Mouse (Mus musculus) midbrain, embryonic 11.5 days (tissue): Measurements from ENCODE around the gene Prmt3. TPM values are rescaled to one million over a fixed set of nuclear protein-coding genes. Genes with fewer than 3 reads are reported as not detected.
A peak's percentile ranks its signal among the peaks of the same experiment; 100 is the strongest.

Source experiments
- ATAC-seq: fragments of 200-750 bp; cut with Nextera tagmentation; 2 replicates; pipeline ENCODE4 v1.8.0; 2017; ENCODE audit warnings: moderate TSS enrichment, moderate library complexity; ENCODE audit not compliant: low FRiP score
- DNase-seq: peaks from one replicate; pipeline ENCODE4 v3.0.0; 2015; ENCODE audit warnings: low spot score; ENCODE audit errors: missing footprints
- H3K27ac ChIP-seq: fragments of 300-500 bp; sonication (generic); 2 replicates; pipeline ENCODE4 v1.5.1; 2014; ENCODE audit warnings: low read depth, low read length
- H3K27me3 ChIP-seq: fragments of 300-500 bp; sonication (generic); 2 replicates; pipeline ENCODE4 v1.6.1; 2014; ENCODE audit warnings: mild to moderate bottlenecking, low read length, moderate library complexity, mixed read lengths; ENCODE audit not compliant: control insufficient read depth, insufficient read depth
- H3K36me3 ChIP-seq: fragments of 300-500 bp; sonication (generic); 2 replicates; pipeline ENCODE4 v1.6.1; 2014; ENCODE audit warnings: mild to moderate bottlenecking, low read length, moderate library complexity, mixed read lengths; ENCODE audit not compliant: control insufficient read depth, insufficient read depth
- H3K4me1 ChIP-seq: fragments of 300-500 bp; sonication (generic); 2 replicates; pipeline ENCODE4 v1.6.1; 2014; ENCODE audit warnings: low read length; ENCODE audit not compliant: control insufficient read depth, insufficient read depth
- H3K4me2 ChIP-seq: fragments of 300-500 bp; sonication (generic); 2 replicates; pipeline ENCODE4 v1.6.1; 2014; ENCODE audit warnings: mild to moderate bottlenecking, moderate library complexity
- H3K4me3 ChIP-seq: fragments of 300-500 bp; sonication (generic); 2 replicates; pipeline ENCODE4 v1.5.1; 2014; ENCODE audit warnings: low read depth, low read length
- H3K9ac ChIP-seq: fragments of 300-500 bp; sonication (generic); 2 replicates; pipeline ENCODE4 v1.6.1; 2014; ENCODE audit warnings: low read length
- H3K9me3 ChIP-seq: fragments of 300-500 bp; sonication (generic); 2 replicates; pipeline ENCODE4 v1.6.1; 2016; ENCODE audit warnings: low read length; ENCODE audit not compliant: control insufficient read depth
- WGBS: fragments of 180-500 bp; shearing (Covaris S2); extraction: QIAGEN DNeasy Blood & Tissue Kit; methylation state at CpG from one replicate; pipeline ENCODE4 v1.1.7; 2014; 5-methylcytosine and 5-hydroxymethylcytosine counted together
- polyA plus RNA-seq: library from polyadenylated mRNA; unstranded; fragments of >200 nt; fragmentation: Nextera tagmentation; extraction: Ambion mirVana; gene quantifications from 2 replicates; pipeline ENCODE4 v1.2.1, GENCODE M21; 2014

The Prmt3 gene
- 82.0 and 93.2 TPM in 2 replicates for polyA plus RNA-seq

DNA sequence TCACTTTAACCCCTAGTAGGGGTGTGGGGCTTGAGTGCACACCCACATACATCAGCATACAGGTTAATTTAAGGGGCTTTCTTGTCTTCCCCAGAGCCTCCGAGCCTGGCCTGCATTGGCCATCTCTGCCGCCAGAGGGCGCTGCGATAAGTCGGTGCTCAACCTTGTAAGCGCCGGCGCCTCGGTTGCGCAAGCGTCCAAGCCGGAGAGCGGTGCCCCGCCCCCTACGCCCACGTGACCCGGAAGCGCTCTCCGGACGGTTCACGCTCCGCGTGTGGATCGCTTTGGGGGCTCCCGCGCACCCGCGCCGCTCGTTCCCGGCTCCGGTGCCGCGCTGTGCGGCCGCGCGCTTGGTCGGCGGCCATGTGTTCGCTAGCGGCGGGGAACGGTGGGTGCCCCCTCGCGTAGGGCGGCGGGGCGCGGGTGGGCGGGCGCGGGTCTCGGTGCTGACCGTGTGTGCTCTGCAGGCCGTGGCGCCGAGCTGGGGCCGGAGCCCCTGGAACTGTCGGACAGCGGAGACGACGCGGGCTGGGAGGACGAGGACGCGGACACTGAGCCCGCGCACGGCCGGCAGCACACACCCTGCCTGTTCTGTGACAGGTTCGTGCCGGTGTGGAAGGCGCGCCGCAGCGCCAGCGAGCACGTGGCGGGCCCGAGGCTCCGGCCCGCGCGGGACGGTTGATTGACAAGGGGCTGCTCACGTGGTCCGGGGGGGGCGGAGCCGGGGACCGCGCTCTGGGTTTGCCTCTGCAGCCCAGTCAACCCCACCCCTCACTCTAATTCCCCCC lies at the start of gene Prmt3:
Gene Prmt3 (plus strand): TSS at position 233 of the 788 bp plus-strand sequence.
- ATAC-seq: peak; percentile 97
- under 1% methylated on average over 80 of the region's 92 CpGs for WGBS

DNA sequence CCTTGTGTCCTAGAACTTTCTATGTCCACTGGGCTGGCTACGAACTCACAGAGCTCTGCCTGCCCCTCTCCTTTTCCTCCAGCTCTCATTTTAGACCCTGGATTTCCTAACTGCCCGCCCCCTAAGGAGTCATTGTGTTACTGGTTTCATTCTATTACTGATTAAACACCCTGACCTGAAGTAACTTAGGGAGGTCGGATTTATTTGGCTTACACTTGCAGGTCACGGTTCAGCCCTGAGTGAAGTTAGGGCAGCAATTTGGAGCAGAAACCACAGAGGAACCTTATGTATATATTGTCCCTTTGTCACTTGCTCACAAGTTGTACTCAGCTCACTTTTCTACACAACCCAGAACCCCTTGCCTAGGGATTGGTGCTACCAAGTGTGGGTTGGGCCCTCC lies 43.8 kb upstream of the Prmt3 start:
- WGBS: 75% methylated on average over 4 of the region's 4 CpGs
- Histone ChIP-seq H3K9me3 (no peaks in the 10 kb centered on the region), H3K4me2 (no peak overlapping the region), H3K4me3 (no peak overlapping the region), H3K9ac (no peak overlapping the region), H3K36me3 (no peaks in the 10 kb centered on the region), H3K27ac (no peak overlapping the region), H3K4me1 (no peaks in the 10 kb centered on the region; the same call in 1 of the 2 replicates), H3K27me3 (no peaks in the 10 kb centered on the region)
- no peak for DNase-seq
- no peak for ATAC-seq

More for the DNA sequence above, at the start of gene Prmt3:
- peak within 1 kb of the TSS; percentile 67 for H3K4me3 ChIP-seq
- H3K9me3 ChIP-seq: no peaks in the 10 kb centered on the region
- H3K27ac ChIP-seq: peak within 1 kb of the TSS; percentile 40; the same call in 1 of the 2 replicates
- H3K36me3 ChIP-seq: no peaks in the 10 kb centered on the region; the same call in 1 of the 2 replicates
- no peaks in the 10 kb centered on the region for H3K27me3 ChIP-seq
- peak; percentile 100 for DNase-seq
- H3K4me2 ChIP-seq: peak within 1 kb of the TSS; percentile 80
- peak within 1 kb of the TSS; percentile 80 for H3K9ac ChIP-seq
- H3K4me1 ChIP-seq: peaks cover 11% of the 10 kb centered on the region

DNA sequence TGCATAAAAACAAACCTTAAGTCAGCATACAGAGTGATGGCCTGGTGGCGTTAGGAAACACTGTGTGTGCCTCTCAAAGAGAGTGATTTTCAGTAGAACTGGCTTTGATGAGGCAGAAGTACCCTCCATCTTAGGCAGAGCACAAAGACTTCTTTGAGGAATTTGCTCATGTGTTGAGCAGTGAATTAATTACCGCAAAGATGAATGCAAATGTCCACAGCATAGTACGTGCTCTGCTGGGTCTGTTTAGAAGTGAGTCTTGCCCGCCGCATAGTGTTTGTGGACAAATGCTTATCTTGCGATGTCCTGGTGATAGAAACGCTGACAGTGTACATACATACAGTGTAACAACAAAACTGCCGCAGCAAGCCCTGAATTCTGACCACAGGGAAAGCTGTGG lies 38.7 kb upstream of the Prmt3 start:
- H3K4me2 ChIP-seq: no peak overlapping the region
- WGBS: 45% methylated on average over 8 of the region's 8 CpGs
- H3K9me3 ChIP-seq: no peaks in the 10 kb centered on the region
- H3K27me3 ChIP-seq: peaks cover 4% of the 10 kb centered on the region; the same call in 1 of the 2 replicates
- no peaks in the 10 kb centered on the region for H3K36me3 ChIP-seq
- no peak overlapping the region for H3K4me3 ChIP-seq
- no peak overlapping the region for H3K9ac ChIP-seq
- DNase-seq: no peak
- peak; percentile 81 for ATAC-seq
- peaks cover 19% of the 10 kb centered on the region for H3K4me1 ChIP-seq
- no peak overlapping the region for H3K27ac ChIP-seq

DNA sequence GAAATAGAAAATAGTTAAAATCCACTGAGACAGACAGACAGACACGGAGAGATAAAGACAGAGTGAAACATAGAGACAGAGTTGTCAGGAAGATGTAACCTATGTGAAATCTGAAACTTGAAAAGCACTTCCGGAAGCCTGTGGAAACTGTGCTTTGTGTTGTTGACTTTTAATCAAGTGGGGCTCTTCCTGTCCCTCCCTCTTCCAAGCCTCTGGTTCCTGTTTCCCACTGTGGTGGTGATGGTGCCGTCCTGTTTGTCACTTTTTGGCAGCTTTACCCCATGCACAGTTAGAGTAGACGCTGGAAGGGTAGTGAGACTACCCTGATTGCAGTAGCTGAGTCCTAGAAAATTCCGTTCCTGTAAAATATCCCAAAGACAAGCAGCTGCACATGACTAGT lies 36.7 kb upstream of the Prmt3 start:
- peaks cover 19% of the 10 kb centered on the region for H3K4me1 ChIP-seq
- WGBS: 41% methylated on average over 5 of the region's 5 CpGs
- no peak overlapping the region; the same call in 1 of the 2 replicates for H3K27ac ChIP-seq
- ATAC-seq: 0 out of 2 replicates have a peak, but pooled peaks have one; percentile 19
- H3K27me3 ChIP-seq: peaks cover 4% of the 10 kb centered on the region; the same call in 1 of the 2 replicates
- no peak overlapping the region for H3K4me3 ChIP-seq
- no peak for DNase-seq
- no peak overlapping the region for H3K4me2 ChIP-seq
- no peaks in the 10 kb centered on the region for H3K9me3 ChIP-seq
- no peaks in the 10 kb centered on the region for H3K36me3 ChIP-seq
- no peak overlapping the region for H3K9ac ChIP-seq

DNA sequence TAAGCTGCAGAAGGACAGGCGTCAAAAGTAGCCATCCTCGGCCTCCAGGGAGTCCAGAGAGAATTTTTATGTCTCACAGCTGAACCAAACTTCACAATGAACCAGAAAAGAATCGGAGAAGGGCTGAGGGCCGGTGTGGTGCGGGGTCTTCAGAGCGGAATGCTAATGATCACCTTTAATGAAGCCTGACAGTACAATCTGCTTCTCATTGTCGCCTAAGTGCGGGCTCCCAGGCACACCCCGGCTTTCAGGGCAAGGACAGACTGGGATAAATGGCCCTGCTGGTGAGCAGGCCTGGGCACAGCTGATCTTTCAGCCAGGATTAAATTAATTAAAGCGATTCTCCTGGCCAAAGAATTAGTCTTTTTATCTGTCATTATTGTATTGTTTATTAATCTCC lies 36.2 kb upstream of the Prmt3 start:
- Histone ChIP-seq H3K27me3 (peaks cover 4% of the 10 kb centered on the region; the same call in 1 of the 2 replicates), H3K36me3 (no peaks in the 10 kb centered on the region), H3K4me3 (no peak overlapping the region), H3K4me1 (peaks cover 19% of the 10 kb centered on the region), H3K27ac (no peak overlapping the region; the same call in 1 of the 2 replicates), H3K9ac (no peak overlapping the region), H3K9me3 (no peaks in the 10 kb centered on the region), H3K4me2 (no peak overlapping the region)
- ATAC-seq (peak; percentile 73), DNase-seq (peak; percentile 90)
- 7% methylated on average over 10 of the region's 10 CpGs for WGBS

DNA sequence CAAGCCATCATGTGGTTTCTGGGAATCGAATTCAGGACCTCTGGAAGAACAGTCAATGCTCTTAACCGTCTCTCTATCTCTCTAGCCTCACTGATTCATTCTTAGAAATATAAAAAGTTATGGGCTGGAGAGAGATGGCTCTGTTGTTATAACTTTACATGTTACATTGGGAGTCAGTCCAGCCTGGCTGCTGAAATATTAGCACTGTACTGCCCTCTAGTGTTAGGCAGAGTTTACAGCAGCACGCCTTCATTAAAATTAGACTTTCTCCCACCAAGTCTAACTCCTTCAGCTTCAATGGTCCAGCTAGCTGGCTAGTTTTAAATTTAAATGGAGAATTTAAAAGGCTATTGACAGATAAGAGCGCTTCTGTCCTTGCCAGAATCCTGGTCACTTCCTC lies 27.0 kb upstream of the Prmt3 start:
- H3K36me3 ChIP-seq: no peaks in the 10 kb centered on the region
- peak; percentile 89 for DNase-seq
- no peak for ATAC-seq
- H3K4me2 ChIP-seq: no peak overlapping the region
- H3K27ac ChIP-seq: no peak overlapping the region
- no peak overlapping the region for H3K9ac ChIP-seq
- no peaks in the 10 kb centered on the region for H3K9me3 ChIP-seq
- WGBS: 7% methylated on average over 4 of the region's 4 CpGs
- no peak overlapping the region for H3K4me3 ChIP-seq
- 0 out of 2 replicates have a peak, but pooled peaks cover 6% of the 10 kb centered on the region for H3K4me1 ChIP-seq
- peaks cover 29% of the 10 kb centered on the region for H3K27me3 ChIP-seq

DNA sequence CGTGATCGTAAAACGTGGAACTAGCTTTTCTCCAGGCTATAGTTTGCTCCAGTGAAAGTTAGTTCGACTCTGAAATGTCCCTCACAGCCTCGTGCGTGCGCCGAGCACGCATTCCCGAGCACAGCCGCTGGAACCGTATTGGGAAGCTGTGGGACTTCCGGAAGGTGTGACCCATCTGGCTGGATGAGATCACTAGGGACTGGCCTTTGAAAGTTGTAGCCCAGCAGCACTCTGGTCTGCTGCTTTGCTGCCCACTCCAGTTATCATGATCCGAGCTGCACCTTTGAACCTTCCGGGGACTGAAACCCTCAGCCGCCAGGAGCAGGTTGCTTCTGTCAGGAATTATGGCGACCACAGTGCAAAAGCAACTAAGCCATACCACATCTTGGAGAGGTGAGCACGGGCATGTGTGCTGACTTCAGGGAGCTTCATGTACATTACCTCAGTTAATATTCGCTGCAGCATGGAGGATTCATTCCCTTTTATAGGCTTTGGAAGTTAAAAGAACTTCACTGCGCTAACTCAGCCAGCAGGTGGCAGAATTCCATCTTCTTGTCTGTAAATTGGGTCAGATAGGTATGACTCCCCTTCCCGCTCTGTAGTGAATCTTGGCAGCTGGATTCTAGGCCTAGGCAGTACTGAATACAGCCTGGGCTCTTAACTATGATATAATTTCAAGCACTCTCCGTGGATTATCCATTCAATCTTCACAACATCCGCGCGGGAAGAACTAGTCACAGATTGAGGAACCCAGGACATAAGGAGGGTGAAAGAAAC lies 25.2 kb upstream of the Prmt3 start:
- DNase-seq: peak; percentile 93
- 38% methylated on average over 25 of the region's 25 CpGs for WGBS
- Histone ChIP-seq H3K36me3 (no peaks in the 10 kb centered on the region), H3K27me3 (peaks cover 34% of the 10 kb centered on the region), H3K4me2 (no peak overlapping the region), H3K27ac (no peak overlapping the region), H3K4me1 (0 out of 2 replicates have a peak, but pooled peaks cover 6% of the 10 kb centered on the region), H3K4me3 (no peak overlapping the region), H3K9ac (no peak overlapping the region), H3K9me3 (no peaks in the 10 kb centered on the region)
- peak; percentile 38 for ATAC-seq

DNA sequence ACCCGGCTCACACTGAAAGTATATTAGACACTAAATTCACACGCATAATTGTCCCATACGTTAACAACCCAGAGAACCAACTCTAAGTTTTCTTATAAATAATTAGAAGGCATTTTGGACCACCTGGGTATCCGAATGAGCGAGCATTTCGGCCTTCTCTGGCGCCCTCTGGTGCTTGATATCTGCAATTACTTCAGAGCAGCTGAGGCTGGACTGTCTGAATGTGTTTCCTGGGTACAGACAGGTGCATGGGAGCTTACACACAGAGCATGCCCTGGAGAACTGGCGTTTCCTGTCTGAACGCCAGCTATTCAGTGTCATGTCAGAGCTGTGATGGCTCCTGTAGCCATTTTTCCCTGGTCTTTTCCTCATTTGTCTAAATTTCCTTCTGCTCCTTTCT lies 23.4 kb upstream of the Prmt3 start:
- Histone ChIP-seq H3K27me3 (peaks cover 41% of the 10 kb centered on the region), H3K4me3 (no peak overlapping the region), H3K9me3 (peaks cover 3% of the 10 kb centered on the region; the same call in 1 of the 2 replicates), H3K9ac (no peak overlapping the region), H3K36me3 (no peaks in the 10 kb centered on the region), H3K4me2 (no peak overlapping the region), H3K4me1 (peaks cover 12% of the 10 kb centered on the region), H3K27ac (no peak overlapping the region)
- ATAC-seq (peak; percentile 31), DNase-seq (peak; percentile 95)
- WGBS: 3% methylated on average over 9 of the region's 9 CpGs
